Mouse (Mus musculus): ENCODE measurements around the gene Ranbp9. TPM values are rescaled to one million over a fixed set of nuclear protein-coding genes. Genes with fewer than 3 reads are reported as not detected.

Ranbp9 gene
- polyA plus RNA-seq, 3 experiments from 2014 or later: 25.0 to 34.8 (median 34.3) TPM

DNA sequence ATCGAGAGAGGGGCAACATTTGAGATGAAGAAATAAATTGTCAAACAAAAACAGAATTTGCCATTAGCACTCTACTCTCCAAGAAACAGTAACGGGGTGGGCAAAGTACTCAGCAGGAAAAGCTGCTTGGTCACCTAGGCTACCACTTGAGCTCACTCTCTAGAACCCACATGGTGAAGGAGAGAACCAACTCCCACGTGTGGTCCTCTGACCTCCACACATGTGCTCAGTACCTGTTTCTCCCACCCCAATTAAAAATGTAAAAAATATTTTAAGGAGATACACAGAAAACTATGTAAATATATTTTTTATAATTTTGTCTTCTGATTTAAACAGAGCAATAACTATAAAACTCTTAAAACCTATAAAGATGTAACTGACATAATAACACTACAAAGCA lies 33.4 kb downstream of the Ranbp9 start:
- ATAC-seq: no peak

DNA sequence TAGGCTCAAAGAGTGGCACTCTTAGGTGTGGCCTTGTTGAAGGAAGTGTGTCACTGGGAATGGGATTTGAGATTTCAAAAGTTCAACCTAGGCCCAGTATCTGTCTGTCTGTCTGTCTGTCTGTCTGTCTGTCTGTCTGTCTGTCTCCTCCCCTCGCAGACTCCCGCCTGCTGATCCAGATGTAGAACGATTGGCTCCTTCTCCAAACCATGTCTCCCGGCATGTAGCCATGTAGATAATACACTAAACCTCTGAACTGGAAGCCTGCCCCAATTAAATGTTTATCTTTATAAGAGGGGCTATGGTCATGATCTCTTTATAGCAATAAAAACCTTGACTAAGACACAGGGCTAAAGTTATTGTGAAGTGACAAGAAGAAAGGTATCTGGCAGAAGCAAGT lies 35.3 kb downstream of the Ranbp9 start:
- ATAC-seq: no peak

DNA sequence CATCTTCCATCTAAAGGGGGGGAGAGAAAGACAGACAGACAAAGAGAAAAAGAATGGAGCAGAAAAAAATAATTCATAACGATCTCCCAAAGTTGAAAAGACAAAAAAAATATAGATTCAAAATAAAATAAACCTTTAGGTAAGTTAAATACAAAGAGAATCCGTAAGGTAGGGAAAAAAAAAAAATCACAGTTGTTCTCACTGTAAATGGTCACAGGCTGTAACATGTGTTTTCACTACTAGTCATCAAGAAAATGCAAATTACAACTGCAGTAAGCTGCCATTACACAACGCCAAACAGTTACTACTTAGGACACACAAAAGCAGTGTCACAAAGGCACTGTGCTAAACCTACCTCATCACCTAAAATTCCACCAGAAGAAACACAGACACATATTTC lies 36.4 kb downstream of the Ranbp9 start:
- ATAC-seq: no peak

DNA sequence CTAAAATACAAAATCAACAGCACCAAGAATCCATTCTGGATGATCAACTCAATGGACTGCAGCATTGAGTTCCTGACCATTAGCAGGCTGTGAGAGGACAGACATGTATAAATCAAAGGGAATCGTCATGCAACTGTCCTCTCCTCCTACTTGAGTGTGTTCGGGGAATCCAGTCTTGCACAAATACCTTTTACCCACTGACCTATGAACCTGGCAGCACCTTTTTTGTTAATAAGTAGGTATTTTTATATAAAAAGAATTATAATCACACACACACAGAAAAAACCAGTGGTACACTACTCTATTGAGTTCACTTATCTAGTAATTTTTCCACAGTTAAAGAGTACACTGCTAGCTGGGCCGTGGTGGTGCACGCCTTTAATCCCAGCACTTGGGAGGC lies 37.4 kb downstream of the Ranbp9 start:
- no peak for ATAC-seq

DNA sequence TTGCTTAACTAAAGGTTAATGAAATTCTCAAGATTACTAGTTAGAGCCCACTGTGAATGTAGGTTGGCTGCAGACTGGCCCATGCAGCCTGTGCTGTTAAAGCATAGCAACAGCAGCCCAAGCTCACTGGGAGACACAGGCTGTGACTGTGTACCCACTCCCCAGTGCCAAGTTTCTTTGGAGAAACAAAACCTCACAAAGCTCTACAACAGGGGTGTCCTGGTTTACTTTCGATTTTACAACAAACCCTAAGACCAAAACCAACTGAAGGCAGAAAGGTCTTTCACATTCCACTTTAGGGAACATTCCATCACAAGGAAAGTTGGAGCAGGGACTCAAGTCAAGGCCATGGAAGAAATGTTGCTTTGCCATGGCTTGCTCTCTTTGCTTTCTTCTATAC lies 38.5 kb downstream of the Ranbp9 start:
- no peak for ATAC-seq

DNA sequence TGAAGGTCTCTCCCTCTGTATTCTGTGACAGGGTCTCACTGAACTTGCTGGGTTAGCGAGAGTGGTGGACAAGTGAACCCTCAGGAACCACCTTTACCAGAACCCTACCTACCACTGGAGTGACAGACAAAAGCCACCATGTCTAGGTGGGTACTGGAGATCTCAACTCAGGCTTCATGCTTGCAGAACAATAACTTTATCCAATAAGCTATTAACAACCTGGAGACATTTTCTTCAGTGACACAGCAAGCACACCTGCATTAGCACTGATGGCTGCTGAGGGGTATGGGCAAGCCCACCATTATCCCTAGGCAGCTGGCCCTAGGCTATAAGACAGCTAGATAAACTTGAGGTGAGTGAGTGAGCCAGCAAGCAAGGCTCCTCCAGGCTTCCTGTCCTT lies 40.7 kb downstream of the Ranbp9 start:
- no peak for ATAC-seq

DNA sequence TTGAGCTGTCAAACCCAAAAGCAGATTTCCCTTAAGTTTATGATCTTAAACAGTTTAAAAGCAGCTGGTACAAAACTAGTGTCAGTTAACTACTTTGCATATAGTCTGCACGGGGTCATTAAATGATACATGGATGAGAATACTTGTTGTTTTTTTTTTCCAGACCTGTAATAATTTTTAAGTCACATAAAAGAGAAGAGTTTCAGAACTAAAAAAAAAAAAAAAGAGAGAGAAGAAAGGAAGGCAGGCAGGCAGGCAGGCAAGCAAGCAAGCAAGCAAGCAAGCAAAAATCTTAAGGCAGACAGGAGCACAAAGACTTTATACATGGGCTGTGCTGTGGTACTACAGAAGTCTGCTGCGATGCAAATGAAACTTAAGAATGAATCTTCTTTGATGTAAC lies 47.7 kb downstream of the Ranbp9 start:
- no peak for ATAC-seq

DNA sequence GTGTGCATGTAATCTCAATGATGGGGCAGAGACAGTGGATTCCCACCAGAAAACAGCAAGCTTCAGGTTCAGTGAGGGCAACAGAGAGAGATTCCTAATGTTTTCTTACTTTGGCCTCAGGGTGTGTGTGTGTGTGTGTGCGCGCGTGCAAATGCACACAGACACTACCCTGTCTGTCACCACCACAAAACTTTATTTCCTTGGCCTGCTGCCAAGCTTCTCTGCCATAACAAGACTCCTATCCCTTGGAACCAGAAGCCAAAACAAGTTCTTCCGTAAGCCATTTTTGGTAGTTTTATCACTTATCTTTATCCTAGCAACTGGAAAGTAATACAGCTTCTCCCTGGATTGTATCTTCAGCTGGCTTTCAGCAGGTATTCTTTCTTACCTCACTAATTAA lies 52.6 kb downstream of the Ranbp9 start:
- ATAC-seq: no peak

DNA sequence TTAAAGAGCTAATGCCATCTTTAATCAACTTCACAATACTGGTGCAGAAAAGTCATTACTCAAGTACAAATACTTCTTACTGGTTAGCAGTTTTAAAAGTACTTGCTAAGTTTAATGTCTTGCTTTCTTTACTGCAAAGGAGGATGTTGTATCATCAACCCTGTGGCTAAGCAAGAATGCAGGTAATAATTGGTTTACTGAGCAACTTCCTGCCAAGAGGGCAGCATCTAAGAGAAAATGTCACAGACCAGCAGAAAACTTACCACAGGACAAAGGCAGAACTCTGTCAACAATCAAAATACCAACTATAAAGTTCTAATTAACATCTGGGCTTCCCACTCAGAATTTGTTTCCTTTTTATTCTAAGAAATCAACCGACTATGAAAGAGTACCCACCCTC lies 65.8 kb downstream of the Ranbp9 start:
- ATAC-seq: peak; percentile 52

DNA sequence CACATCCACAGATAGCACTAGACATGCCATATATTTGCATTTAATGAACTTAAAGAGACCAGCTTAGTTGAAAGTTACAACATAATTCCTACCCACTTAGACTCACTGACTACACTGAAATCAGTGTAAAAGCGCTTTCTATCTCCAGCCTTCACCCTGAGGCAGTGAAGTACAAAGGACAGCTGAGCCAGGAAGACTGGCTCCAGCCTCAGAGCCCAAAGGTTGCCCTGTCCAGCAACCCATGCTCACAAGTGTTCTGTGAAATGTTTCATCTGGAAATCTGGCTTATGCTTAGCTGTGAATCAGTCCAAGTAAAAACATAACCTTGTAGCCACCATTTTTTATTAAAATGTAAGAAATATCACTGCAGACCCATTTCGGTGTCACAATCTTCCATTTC lies 67.5 kb downstream of the Ranbp9 start:
- ATAC-seq: no peak

DNA sequence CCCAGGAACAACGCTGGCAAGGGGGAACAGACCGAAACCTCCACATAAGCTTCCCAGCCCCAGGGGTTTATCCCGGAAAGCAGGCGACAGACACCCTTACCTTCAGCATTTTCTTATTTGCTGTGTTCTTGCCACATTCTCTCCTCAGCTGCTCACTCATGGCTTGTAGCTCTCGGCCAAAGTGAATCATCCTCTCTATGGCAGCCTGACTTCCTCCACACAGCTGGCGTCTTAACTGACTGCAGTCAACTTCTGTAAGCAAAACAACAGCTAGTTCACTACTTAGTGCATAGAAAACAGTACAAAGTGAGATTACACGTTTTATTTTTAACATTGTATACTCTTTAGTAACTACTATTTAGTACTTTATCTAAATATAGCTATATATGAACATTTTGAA lies 68.8 kb downstream of the Ranbp9 start:
- ATAC-seq: no peak

DNA sequence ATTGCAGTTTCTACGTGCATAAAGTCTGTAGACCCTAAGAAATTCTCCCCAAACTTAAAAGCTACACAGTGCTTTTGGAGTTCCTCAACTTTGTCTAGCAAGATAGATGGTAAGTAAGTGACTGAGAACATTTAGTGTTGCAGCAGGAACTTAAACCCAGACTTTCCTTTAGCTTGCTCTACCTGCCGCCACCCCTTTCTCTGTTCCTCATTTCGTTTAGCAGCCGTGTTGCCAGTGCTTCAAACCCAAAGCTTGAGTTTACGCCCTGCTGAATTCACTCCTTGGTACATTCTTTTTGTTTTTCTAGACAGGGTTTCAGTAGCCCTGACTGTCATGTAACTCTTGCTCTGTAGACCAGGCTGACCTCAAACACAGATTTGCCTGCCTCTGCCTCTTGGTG lies 81.5 kb downstream of the Ranbp9 start:
- ATAC-seq: no peak

DNA sequence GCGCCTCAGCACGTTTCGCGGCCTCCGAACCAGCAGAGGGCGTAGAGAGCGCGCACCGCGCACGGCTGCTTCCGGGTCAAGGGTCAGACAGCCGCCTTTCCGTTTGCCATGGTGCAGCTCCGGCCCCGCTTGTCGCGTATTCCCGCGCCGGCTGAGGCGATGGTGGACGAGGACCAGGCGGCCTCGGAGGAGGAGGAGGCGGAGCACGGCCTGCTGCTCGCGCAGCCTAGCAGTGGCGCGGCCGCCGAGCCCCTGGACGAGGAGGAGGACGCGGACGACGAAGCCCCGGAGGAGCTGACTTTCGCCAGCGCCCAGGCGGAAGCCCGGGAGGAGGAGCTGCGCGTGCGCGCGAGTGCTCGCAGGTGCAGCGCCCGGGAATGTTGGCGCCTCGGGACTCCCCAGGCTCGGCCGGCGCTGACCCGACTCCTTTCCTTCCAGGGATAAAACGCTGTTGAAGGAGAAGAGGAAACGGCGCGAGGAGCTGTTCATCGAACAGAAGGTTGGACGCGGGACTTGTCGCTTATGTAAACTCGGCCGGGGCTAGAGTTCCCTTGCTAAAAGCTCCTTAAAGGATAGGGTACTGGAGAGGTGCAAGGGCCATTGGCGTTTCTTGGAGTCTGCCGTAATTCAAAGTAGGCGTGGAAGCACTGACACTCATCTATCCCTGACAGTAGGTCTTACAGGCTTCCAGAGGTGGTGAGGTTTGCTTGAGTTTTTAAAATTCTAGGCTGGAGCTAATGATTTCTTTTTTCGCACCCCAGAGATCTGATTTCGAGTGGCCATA lies 82.6 kb downstream of the Ranbp9 start, which contains the start of gene Nol7:
Nol7 (plus strand) TSS at position 94 of the 784 bp plus-strand sequence.
- ATAC-seq: peak; percentile 95

DNA sequence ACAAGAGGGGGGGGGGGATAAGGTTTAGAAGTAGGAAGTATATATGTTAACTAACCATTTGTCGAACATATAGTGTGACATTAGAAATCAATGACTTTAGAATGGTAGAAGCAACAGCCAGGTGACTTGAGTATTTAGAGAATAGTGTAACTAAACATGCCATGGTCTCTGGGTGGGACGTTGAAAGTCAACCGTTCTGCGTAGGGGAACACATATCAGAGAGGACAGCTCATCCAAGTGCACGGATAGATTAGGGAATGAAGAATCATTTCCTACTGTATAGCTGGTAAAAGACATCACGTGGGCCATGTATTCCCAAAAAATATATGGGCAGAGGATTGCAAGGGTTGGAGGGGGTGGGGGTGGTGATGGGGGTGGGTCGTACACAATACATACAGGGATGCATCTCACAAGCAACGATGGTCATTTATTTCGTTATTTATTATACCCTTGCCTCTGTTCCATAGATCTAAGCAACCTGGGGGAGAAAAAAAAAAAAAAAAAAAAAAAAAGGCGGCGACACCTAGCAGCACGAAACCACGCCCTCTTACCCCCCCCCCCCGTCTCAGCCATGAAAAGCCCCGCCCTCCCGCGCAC lies 83.3 kb downstream of the Ranbp9 start:
- ATAC-seq: no peak

DNA sequence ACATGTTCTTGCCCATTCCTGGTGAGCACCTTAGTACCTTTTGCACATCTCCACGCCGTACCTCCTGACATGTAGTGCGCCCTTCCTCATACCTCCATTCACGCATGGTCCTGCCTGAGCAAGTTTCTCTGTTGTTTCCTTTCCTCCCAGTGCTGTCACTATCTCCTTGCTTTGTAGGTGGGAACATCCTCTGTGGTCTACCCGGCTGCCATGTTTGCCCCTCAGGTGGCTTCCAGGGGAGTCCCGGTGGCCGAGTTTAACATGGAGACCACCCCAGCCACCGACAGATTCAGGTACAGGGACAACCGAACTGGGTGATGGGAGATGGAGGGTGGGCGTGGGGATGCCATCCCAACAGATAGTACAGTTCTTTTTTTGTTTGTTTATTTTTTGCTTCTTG lies 95.8 kb downstream of the Ranbp9 start:
- no peak for ATAC-seq

DNA sequence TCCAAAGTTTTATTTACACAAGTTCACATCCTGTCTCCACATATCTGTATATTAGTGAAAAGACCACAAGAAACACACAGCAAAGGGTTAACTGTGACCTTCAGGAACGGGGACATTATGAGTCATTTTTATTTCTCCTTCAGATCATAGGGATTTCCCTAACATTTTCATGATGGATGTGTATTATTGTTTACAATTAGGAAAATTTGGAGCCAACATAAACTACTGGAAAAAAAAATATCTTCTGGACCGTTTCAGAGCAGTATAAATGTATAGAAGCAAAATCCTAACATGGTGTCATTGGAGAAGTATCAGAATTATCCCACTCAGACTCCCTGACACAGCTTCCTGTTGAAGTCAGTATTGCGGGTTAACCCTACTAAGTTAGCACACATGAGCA lies 101.1 kb downstream of the Ranbp9 start:
- ATAC-seq: no peak

DNA sequence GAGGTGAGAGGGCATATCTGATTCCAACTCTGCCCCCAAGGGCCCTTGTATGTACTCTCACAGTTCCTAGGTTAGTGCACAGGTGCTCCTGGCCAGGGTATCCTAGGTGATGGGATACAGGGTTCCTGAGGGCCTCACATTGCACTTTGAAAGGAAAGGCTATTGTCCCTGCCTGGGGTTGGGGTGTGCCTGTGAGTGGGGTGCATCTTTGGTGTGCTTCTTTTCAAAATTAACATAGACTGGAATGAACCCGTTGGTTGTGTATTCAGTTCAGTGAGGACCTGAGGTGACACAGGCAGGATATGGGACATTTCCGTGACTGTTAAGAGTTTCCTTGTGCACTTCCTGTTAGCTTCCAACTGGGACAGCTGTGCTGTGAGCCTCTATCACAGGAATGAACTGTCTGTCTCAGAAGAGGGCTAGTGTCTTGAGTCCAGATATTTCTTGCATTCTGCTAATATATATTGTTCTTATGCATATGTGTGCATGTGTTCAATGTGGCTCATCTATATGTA lies 106.1 kb downstream of the Ranbp9 start:
- ATAC-seq: no peak

DNA sequence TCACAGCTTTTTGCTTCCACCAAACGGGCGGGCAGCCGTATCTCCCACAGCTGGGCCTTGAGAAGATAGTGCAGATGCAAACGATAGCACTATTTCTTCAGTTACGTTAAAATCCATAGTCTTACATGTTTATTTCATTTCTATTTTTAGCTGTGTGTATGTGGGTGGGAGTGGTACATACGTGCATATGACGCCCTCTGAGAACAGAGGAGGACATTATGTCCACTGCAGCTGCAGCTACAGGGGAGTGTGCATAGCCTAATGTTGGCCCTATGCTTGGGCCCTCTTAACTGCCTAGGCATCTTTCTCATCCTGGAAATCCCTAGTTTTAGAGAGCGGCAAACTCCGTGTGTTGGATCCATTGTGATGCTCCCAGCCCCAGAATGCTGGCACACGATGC lies 106.9 kb downstream of the Ranbp9 start:
- no peak for ATAC-seq

DNA sequence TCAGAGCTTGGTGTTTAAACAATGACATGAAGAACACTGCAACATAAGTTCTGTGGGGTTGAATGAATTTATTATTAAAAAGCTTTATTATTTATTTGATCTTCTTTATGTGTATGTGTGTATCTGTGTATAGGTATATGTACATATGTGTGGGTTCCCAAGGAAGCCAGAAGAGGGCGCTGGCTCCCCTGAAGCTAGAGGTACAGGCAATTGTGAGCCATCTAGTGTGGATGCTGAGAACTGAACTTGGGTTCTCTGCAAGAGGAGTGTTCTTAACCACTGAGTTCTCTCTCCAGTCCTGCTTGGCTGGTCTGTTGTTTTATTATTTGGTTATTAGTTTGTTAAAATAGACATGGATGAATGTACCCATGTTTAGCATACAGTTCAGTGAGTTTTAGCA lies 108.2 kb downstream of the Ranbp9 start:
- ATAC-seq: no peak

DNA sequence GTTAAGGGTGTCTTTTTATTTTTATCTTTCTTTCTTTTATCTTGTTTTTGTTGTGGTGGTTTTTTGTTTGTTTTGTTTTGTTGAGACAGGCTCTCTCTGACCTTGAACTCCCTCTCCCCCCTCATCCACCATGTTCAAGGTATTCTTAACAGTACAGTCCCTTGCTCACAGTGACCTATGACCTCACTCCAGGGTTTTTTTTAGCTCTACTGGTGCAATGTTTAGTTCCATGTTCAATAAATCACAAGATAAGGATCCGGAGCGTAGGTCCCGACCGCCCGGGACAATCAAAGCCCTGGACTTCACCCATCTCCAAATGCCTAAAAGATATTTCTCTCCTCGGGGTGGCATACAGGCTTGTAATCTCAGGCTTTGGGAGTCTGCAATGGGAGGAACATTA lies 111.0 kb downstream of the Ranbp9 start:
- no peak for ATAC-seq

DNA sequence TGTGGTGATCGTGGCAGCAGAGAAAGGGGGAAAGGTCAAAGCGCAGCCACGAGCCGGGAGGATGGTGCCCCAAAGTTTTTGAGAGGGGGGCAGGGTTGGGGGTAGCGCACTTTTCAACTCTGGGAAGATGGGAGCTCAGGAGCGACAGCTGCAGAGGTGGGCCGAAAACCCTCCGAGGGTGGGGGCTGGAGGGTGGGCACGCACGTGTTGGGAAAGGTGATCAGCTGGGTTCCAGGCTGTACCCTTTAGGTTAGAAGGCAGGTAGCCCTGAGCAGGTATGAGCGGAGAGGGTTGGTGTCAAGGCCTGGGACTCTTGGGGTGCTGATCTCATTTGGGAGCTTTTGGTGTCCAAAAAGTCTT lies 115.3 kb downstream of the Ranbp9 start:
- ATAC-seq: no peak

DNA sequence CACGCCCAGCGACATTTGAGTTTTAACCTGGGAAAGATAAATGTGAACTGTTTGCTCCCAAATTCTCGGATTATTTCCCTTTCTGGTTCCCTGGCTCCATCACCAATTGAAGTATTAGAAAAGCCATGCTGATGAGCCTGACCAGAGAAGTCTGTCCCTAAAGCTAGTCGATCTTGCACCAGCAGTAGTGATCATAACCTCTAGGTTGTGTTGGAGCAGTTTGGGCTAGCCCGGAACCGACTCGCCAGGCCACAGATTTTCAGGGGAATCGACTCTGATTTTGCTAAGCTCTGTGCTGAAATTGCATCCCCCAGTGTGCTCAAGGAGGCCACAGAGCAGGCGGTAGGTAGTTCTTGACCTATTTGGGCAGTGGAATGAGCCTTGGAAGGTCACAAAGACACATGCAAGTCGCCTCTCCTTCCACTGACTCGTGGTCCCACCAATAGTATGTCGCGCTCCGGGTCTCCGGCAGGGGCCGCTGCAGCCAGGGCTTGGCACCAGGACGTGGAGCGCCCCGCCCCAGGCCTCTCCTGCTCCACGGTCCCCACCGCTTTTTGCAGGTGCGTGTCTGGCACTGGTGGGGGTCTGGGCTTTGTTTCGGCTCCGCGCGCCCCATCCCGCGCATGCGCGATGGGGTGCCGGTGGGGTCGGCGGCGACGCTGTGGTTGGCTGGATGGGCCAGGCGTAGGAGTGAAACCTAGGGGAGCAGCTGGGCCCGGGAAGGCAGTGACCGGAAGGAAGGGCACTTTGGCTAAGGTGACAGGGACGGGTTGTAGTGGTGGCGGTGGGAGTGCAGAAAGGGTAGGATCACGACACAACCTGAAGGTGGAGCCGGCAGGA lies 115.9 kb downstream of the Ranbp9 start, which contains the start of gene Sirt5:
Sirt5 (plus strand) TSS at position 512 of the 840 bp plus-strand sequence.
- peak; percentile 93 for ATAC-seq

DNA sequence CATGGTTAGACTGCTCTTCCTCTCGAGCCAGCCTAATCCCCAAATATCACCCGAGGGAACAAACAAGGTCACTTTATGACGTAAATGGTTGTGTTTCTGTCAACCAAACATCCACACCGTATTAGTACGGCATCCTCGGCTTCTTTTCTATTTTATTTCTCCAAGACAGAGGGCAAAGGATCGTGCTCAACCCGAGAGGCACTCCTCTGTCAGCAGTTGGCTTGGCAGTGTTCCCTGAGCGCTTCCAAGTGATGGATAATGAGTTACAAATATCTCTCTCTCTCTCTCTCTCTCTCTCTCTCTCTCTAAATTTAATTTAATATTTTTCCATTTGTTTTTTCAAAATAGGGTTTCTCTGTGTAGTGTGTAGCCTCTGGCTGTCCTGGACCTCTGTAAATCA lies 118.7 kb downstream of the Ranbp9 start:
- no peak for ATAC-seq

Data from inflammation-experienced regulatory T-cells, adult 6 months (primary cell).